Mouse (Mus musculus): ENCODE results near the gene Slc22a22. TPM values are rescaled to one million over a fixed set of nuclear protein-coding genes. Genes with fewer than 3 reads are reported as not detected.

The Slc22a22 gene
- polyA plus RNA-seq, 1 experiment from 2014 or later, result 7.9 TPM

DNA sequence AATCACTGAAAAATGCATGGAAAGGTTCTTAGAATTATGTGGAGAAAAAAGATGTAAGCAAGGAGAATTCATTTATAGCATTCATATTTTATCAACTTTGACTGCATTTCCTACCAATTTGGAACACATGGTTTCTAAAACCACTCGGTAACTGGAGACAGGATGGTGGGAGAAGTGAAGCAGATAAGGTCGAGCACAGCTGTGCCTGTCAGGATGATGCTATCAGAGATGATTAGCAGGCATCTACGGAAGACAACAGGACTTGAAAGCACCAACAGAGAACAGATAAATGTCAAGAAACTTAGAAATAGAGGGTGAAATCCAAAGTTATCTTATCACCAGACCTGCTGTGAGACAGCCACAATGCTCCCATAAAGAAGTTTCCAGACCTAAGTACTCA lies 272.1 kb downstream of the Slc22a22 start:
- H3K36me3 ChIP-seq (ENCODE audit: insufficient read depth, low read length), result no peaks in the 10 kb centered on the region
- no peaks in the 10 kb centered on the region for H3K4me1 ChIP-seq (replicated peaks; ENCODE audit: insufficient read depth, low read length)
- no peak overlapping the region for H3K4me3 ChIP-seq (replicated peaks; ENCODE audit: low read depth, low read length)
- H3K27ac ChIP-seq, result no peak overlapping the region
- 41% methylated on average over 3 of the region's 3 CpGs for WGBS
- DNase-seq (ENCODE audit: low spot score), result no peak
- no peak overlapping the region for H3K4me2 ChIP-seq (ENCODE audit: low read length)
- H3K9ac ChIP-seq (ENCODE audit: low read depth, low read length), result no peak overlapping the region
- ATAC-seq (replicated peaks; ENCODE audit: low FRiP score, low read depth), result no peak
- no peaks in the 10 kb centered on the region for H3K27me3 ChIP-seq (ENCODE audit: insufficient read depth, low read length)
- no peak for TF ChIP-seq CTCF (IDR thresholded peaks at IDR 0.05; ENCODE audit: low read depth)
- H3K9me3 ChIP-seq (replicated peaks; ENCODE audit: low read length), result no peaks in the 10 kb centered on the region

DNA sequence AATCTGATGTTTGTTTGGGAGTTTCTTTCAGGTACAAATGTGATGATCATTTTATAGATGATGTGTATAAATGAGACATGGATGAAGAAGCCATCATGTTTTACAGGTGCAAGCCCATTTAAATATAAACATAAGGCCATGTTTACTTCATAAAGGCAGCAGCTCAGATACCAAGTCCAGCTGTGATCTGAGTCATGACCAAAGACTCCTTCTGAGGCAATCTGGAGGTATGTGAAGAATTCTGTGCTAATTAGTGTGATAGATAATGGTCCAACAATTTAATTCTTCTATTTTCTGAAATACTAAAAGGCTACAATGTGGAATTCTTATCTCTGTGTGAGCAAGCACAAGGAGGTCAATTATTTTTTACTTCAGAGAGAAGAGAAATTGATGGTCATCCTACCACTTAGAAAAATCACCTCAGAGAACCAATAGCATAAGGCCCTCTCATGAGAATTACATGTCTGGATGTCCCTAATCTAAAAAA lies 272.9 kb downstream of the Slc22a22 start:
- Histone ChIP-seq H3K27me3 (ENCODE audit: insufficient read depth, low read length) (no peaks in the 10 kb centered on the region), H3K4me2 (ENCODE audit: low read length) (no peak overlapping the region), H3K9me3 (replicated peaks; ENCODE audit: low read length) (no peaks in the 10 kb centered on the region), H3K27ac (no peak overlapping the region), H3K9ac (ENCODE audit: low read depth, low read length) (no peak overlapping the region), H3K36me3 (ENCODE audit: insufficient read depth, low read length) (no peaks in the 10 kb centered on the region), H3K4me3 (replicated peaks; ENCODE audit: low read depth, low read length) (no peak overlapping the region), H3K4me1 (replicated peaks; ENCODE audit: insufficient read depth, low read length) (no peaks in the 10 kb centered on the region)
- ATAC-seq (replicated peaks; ENCODE audit: low FRiP score, low read depth) (no peak), DNase-seq (ENCODE audit: low spot score) (no peak)
- no peak for TF ChIP-seq CTCF (IDR thresholded peaks at IDR 0.05; ENCODE audit: low read depth)
